Mouse (Mus musculus): Measurements from ENCODE around the gene Haao.
A peak's percentile ranks its signal among the peaks of the same experiment; 100 is the strongest.

Haao gene

DNA sequence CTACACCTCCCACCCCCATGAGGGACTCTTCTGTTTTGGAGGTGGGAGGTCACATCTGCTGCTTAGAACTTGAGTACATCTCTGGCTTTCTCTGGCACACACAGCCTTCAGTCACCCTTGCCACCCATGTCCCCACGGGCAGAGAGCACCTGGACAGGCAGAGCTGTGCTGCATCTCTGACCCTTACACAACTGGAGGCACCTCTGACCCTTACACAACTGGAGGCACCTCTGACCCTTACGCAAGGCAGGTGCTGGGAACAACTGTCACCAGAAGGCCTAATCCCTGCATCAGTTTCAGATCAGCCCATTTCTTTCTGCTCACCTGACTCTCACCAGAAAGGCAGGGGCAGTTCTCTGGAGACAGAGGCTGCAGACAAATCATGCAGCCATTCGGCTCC, 11.7 kb downstream of the Haao start:
- DNase-seq (ENCODE audit: low spot score in 2 of 2): no peak

DNA sequence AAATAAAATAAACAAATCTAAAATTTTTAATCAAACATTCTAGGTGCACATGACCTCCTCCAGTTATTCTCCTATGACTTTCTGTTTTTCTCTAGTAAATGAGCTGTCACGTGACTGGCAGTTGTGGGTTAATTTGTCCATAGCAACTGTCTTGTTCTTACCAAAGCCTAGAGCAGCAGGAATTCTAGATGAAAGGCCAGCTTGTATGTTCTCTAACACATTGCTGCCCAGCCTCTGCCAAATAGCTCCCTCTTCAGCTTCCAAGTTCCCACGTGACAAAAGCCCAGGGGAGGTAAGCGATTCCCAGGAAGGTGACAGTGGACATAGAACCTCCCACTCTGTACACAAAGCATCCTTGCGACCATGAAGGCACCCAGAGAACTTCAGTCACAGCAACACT, 13.6 kb downstream of the Haao start:
- DNase-seq (ENCODE audit: low spot score in 2 of 2): no peak

DNA sequence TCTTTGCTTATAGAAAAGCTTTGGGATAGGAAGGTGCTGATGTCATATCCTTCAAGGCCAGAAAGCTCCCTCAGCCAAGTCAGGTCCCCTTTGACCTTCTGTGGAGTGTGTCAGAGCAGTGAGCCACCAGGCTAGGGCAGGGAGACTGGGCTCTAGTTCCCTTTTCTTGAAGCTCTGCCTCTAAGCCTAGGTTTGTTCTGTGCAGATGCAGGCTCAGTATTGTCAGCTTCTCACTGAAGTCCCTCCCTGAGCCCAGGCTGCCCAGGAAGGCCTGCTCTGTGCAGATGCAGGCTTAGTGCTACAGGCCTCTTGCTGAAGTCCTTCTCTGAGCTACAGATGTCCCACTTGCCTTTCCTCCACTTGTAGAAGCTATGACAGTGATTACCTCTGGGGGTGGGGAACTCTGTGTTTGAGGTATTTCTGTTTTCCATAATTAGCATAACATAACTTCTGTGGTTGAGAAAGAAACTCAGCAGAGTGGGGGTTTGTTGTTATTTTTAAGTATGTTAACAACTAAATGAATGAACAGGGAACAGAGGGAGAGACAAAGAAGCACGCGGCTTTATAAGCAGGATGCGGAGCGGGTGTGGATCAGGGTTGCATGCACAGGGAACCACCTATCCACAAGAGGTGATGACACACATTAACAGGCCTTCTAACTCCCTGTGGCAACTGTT, 17.0 kb downstream of the Haao start:
- no peak for DNase-seq (ENCODE audit: low spot score in 2 of 2)

DNA sequence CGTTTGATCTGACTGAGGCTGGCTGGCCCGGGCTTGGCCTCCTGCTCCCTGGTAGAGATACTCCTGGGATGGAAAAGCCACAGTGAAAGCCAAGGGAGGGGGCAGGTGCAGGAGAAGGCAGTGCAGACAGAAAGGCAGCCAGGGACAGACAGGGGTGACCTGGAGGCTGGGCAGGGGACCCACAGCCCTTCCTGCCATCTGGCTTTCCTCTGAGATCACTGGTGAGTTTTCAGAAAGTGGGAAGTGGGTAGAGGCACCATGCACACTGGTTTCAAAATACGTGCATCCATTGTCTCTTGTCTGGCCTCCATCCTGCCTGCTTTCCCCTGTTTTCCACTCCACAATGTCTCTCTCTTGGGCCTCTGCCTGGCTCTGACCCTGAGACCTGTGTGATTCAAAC, 18.4 kb downstream of the Haao start:
- no peak for DNase-seq (ENCODE audit: low spot score in 2 of 2)

DNA sequence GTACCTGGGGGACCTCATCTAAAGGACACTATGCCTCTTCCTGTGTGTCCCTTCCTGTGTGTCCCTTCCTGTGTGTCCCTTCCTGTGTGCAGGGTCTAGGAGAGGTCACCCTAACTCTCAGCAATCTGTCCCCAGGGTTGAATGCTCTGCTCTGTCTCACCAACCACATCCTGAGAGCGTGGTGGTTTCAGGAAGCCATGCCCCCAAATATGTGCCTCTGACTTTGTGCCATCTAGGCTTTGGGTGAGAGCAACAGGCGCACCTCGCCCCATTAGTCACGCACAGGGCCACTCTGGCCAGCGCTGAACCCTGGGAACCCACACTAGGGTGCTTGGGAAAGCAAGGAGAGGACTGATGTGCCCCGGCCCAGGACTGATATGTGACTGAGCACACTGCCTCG, 23.9 kb downstream of the Haao start:
- DNase-seq (ENCODE audit: low spot score in 2 of 2): no peak

DNA sequence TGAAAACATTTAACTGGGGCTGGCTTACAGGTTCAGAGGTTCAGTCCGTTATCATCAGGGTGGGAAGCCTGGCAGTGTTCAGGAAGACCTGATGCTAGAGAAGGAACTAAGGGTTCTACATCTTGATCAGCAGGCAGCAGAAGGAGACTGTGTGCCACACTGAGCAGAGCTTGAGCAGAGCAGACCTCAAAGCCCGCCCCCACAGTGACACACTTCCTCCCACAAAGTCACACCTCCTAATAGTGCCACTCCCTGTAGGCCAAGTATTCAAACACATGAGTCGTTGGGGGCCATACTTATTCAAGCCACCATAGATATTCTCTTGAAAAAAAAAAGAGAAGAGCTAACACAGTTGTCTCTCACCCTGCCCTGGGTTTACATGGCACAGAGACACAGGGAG, 25.9 kb downstream of the Haao start:
- DNase-seq (ENCODE audit: low spot score in 2 of 2): no peak

DNA sequence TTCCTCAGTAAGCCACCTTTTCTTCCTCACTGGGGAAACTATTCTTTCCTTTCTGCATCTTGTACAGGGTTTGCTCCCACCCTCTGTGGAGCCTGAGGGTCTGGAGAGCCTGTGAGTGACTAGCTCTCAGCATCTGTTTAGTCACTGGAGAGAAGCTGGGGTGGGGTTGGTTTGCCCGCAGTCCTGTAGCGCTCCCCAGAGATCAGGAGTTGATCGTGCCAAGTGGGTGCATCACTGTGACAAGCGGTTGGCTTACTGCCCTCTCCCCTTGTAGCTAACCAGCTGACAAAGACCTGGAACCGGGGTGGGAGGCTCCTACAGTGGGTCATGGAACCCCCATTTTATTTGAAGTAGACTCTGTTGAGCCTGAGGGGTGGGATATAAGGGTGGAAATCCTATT, 27.1 kb downstream of the Haao start:
- DNase-seq (ENCODE audit: low spot score in 2 of 2): no peak

DNA sequence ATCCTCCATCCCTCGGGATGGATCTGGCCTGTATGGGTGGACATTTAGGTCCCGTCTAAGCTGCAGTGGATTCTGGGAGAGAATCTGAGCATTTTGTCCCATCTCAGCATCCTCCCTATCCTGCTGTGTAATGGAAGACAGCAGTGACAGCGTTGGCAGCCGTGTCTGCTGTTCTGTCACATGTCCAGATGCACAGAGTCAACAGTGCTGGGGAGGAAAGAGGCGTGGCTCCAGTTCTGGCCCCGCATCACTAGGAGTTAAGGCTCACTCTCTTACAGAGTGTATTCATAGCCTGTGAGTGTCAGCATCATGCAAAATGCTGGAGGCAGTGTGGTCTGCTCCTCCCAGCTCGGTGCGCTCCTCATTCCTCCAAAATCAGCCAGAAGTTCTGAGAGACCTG, 28.3 kb downstream of the Haao start:
- DNase-seq (ENCODE audit: low spot score in 2 of 2): no peak

DNA sequence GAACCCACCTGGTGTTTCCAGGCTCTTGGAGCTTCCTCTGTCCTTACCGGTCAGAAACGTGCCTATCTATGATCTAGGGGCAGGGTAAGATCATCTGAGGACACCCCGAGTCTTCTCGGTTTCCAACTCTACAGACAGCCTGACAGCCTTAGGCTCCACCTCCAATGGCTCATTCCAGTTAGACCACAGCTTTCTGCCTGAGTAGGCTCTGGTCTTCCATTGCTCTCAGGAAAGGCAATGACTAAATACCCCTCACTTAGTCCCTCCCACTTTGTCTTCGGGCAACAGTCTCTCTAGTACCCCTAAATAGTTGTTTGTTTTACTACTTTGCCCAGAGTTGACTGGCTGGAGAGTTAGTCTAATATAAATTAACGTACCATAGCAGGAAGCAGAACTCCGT, 30.8 kb downstream of the Haao start:
- no peak for DNase-seq (ENCODE audit: low spot score in 2 of 2)

DNA sequence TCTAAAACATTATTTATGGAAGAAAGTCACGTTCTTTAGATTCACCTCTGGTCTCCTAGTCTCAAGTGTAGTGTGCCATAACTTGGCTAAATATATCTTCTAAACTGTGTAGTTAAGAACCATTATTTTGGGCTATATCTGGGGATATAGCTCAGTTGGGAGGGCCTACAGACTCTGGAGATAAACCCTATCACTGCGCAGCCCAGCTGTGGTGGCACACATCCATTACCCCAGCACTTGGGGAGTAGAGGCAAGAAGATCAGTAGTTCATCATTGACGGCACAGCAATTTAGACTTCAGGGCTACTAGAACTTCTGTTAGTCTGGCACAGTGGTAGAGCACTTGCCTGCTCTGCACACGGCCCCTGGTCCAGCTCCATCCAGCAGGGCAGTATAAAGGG, 34.7 kb downstream of the Haao start:
- no peak for DNase-seq (ENCODE audit: low spot score in 2 of 2)

DNA sequence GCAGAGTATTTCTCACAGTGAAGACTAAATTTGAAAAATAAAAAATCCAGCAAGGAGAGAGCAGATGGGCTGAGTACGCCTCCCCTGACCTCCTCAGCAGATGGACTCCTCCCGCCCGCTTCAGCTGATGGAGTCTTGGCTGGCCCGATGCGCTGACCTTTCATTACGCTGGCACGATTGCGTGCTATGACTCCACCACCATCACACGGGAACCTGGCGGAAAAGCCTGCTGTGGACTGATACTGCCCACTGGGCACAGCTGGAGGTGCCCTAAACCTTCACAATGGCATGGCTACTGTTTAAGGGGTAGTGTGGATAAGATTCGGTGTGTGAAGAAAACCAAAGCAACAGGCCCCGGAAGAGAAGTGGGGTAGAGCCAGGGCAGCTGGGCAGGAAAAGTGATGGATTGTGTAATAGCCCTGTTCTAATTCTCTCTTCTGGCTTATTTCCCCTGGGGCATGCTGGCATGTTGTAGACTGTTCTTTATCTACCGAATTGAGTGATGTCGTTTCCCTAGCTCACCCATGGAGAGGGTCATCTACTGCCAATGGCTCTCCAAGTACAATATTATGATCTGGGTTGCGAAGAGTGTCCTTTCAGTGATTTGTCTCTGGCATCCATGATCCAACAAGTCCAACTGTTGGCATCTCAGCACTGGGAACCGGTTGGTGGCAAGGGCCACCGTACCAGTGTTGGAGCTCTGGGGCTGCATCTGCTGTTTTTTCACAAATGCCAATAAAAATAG, 35.4 kb downstream of the Haao start:
- no peak for DNase-seq (ENCODE audit: low spot score in 2 of 2)

DNA sequence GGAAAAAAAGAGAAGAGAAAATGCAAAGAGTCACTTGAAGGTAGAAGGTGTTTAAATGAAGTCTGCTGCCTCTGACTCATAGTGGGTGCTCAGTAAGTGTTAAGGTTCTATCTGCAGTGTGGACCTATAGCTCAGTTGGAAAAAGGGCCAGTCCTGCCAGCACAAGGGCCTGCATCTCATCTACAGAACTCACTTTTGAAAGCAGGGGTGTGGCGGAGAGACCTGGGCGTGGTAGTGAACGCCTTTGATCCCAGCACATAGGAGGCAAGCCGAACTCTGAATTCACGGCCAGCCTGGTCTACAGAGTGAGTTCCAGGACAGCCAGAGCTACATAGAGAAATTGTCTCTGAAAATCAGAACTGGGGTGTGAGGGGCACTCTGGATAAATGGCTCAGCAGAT, 37.5 kb downstream of the Haao start:
- no peak for DNase-seq (ENCODE audit: low spot score in 2 of 2)

DNA sequence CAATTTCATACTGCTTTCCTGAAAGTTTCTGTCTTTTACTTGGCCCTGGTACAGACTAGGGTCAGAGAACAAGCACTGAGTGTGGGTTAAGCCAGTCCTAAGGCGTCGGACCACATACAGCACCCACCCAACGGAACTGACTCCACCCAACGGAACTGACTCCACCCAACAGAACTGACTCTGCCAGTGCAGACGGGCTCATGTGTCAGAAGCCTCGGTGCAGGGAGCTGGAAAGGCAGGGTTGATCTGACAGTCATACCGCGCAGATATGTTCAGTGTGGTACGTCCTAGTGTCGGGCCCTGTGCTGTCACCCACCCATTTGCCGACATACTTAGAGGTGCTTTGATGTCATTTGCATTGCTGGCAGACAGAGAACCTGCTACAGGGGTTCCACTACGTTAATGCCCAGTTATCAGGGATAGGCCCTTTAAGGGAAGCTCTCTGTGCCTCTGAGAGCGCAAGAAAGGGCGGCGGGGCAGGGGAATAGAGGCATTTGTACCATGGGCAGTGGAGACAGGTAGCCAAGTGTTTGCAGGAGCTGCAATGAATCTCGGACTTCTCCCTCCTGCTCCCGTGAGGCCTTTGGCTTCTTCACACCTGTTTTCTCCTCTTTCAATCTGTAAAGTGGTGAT, 38.5 kb downstream of the Haao start:
- no peak for DNase-seq (ENCODE audit: low spot score in 2 of 2)

DNA sequence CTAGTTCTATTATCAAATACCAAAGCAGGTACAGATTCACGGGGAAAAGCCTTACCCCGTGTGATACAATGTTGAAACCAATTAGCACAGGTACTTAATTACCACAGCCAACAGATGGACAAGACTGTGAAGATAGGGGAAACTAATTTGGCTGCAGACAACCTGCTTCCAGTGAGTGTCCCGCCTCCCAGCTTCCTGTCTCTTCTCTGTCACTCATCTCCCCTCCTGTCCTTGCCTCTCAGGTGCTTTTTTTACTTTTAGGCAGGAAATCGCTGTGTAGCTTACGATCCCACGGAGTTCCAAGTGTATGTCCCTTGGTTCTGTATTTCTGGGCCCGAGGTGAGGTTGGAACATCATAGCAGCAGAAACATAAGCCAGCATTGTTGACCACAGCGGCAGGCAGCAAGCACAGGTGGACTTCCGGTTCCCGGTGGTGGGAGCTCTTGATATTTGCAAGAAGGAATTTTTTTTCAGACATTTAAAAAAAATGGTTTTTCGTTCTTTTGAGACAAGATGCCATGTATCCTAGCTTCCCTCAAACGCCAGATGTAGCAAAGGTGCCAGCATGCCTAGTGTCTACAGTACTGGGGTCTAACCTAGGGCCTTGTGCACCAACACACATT, 39.2 kb downstream of the Haao start:
- DNase-seq (ENCODE audit: low spot score in 2 of 2): no peak

DNA sequence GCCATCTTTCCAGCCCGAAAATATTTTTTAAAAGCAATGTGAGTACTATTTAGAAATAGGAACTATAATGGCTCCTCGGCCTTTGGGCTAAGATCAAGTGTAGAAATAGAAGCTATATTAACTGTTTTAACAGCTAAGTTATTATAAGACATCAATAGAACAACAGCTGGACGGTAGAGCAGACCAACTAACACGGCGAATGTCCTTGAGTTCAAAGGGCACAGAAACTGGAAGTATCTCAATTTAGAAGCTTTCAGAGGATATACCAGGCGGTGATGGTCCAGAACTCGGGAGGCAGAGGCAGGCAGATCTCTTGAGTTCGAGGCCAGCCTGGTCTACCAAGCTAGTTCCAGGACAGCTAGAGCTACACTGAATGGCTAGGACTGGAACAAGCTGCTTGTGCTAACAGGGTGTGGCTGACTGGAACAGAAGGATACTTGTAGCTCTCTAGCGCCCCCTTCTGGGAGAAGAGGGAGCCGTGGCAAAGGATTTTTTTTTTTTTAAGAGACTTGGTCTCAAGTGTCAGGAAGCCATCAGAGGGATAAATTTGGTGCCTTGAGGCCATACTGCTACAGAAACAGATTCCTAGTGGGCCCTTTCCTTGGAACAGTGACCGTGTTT, 39.9 kb downstream of the Haao start:
- peak in 1 of 2 experiments; percentile 70 for DNase-seq (ENCODE audit: low spot score in 2 of 2)

DNA sequence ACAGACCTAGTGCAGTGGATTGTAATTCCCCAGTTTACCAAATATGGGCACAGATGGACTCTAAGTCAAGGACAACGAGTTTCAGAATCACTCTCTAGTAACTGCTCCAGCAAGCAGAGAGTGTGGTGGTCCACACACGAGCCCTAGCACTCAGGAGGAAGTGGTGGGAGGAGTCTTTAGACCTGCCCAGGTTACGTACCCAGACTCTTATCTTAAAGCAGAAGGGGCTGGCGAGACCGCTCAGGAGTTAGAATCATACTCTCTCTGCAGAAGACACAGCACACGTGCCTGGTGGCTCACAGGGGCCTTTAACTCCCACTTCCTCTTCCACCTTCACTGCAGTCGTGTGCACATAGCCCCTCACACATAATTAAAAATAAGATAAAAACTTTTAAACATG, 40.4 kb downstream of the Haao start:
- DNase-seq (ENCODE audit: low spot score in 2 of 2): no peak

DNA sequence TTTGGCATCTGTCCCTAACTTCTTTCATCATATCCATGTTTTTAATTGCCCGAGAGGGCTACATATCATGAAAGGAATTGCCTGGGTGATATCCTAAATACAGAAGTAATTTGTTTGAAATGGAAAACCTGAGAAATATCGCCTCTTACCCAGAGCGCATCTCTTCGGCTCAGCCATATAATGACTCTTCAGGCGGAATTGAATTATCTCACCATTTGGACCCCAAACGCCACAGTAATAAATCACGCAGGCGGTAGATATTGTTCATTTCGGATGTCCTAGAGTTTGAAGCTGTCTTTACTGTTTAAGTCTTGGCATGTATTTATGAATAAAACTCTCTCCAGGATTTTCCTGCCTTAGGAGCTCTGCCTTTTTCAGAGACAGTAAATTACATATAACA, 42.7 kb downstream of the Haao start:
- no peak for DNase-seq (ENCODE audit: low spot score in 2 of 2)

DNA sequence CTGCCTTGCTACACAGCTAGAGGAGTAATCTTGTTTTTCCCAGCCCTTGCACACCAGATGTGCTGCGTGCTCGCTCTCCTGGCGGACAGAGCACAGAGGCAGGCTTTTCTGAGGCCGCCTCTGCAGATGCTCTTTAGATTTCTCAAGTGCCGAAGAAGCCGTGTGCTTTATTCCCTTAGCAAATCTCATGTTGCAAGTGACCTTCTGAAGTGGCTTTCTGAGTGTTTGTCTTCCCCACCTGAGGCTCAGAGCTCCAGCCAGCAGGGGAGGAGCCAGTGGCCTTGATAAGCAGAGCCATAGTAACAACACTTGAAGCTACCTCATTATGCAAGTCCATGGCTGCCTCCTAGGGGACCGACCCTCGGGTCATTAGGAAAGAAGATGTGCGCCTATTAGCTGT, 43.8 kb downstream of the Haao start:
- DNase-seq (ENCODE audit: low spot score in 2 of 2): no peak

DNA sequence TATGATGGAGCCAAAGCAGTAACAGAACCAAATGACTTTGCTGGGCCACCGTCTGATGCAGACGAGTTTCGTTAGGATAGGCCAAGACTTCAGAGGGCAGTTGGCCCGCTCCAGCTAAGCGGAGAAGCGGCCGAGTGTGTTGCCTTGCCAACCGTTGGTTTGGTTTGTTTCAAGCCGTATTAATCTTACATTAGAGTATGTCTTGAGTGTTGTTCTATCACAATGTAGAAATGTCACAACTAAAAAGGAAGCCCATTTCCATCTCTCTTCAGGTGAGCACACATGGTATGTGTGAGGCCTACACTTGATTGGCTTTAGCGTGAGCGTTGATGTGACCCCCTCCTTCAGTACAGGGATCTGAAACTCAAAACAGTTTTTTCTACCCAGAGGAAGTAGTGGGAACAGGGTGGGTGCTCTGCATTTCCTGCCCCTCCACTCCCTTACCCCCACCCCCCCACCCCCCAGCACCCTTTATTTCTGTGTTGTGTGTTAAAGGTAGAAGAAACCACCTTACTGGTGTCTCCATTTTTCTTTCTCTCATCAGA, 48.2 kb downstream of the Haao start:
- DNase-seq (ENCODE audit: low spot score in 2 of 2): no peak

DNA sequence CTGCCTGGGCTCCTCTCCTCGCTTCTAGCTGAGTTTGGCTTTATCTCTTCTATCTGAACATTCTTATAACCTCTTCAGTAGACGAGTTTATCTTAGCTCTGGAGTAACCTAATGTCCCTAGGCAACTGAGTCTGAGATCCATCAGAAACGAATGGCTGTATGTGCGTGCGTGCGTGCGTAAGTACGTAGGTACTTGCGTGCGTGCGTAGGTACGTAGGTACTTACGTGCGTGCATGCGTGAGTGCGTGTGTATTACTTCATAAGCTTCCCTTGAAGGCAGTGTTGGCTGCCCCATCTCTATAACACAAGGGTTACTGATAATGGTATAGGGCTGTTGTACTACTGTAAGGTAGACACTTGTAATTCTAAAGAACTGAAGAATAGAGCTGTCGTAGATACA, 52.6 kb downstream of the Haao start:
- no peak for DNase-seq (ENCODE audit: low spot score in 2 of 2)

DNA sequence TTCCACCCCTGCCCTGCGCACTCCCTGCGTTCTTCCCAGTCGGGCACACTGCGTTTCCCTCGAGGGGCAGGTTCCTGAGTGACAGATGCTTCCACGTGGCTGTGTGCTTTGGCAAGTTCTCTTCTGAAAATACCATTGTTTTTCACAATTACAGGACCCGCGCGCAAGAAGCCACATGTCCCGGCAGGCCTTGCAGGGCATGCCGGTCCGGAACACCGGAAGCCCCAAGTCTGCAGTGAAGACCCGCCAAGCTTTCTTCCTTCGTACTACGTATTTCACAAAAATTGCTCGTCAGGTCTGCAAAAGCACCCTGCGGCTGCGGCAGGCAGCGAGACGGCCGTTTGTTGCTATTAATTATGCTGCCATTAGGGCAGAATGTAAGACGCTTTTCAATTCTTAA, 55.4 kb downstream of the Haao start:
- DNase-seq (ENCODE audit: low spot score in 2 of 2): no peak

DNA sequence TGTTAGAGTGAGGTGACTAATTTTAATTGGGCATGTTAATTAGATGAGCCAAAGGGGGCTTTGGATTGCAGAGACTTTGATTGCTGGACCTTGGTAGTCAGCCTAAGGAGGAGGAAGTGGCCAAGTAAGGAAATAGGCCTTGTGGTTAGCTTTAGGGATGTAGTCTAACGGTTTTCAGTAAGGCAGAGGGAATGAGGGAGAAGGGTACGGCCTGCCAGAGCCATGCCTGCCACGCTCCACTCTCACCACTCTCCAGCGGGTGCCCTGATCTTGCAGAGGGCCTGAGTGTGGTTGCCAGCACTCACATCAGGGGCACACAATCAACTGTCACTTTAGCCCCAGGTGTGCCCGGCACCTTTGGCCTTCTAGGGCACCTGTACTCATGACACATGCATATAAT, 57.6 kb downstream of the Haao start:
- DNase-seq (ENCODE audit: low spot score in 2 of 2): no peak
